Mouse (Mus musculus) heart, embryonic 12.5 days (tissue): ENCODE measurements around the gene Slc5a3. TPM values are rescaled to one million over a fixed set of nuclear protein-coding genes. Genes with fewer than 3 reads are reported as not detected.

Source experiments
- ATAC-seq: fragments of 200-750 bp; cut with Nextera tagmentation; 2 replicates; pipeline ENCODE4 v1.8.0; 2017; ENCODE audit warnings: moderate TSS enrichment, moderate library complexity; ENCODE audit not compliant: insufficient number of reproducible peaks, low FRiP score
- H3K27ac ChIP-seq: fragments of 300-500 bp; sonication (generic); 2 replicates; pipeline ENCODE4 v1.5.1; 2016; ENCODE audit warnings: mild to moderate bottlenecking, moderate library complexity; ENCODE audit not compliant: poor library complexity, severe bottlenecking
- H3K27me3 ChIP-seq: fragments of 300-500 bp; sonication (generic); replicated peaks from 2 replicates; pipeline ENCODE4 v1.6.1; 2016; ENCODE audit warnings: mild to moderate bottlenecking, moderate library complexity
- H3K36me3 ChIP-seq: fragments of 300-500 bp; sonication (generic); 2 replicates; pipeline ENCODE4 v1.6.1; 2016; ENCODE audit warnings: mild to moderate bottlenecking, moderate library complexity
- H3K4me1 ChIP-seq: fragments of 300-500 bp; sonication (generic); replicated peaks from 2 replicates; pipeline ENCODE4 v1.6.1; 2016; ENCODE audit warnings: mild to moderate bottlenecking
- H3K4me2 ChIP-seq: fragments of 300-500 bp; sonication (generic); 2 replicates; pipeline ENCODE4 v1.6.1; 2016; ENCODE audit warnings: mild to moderate bottlenecking, moderate library complexity
- H3K4me3 ChIP-seq: fragments of 300-500 bp; sonication (generic); 2 replicates; pipeline ENCODE4 v1.5.1; 2016; ENCODE audit warnings: mild to moderate bottlenecking
- H3K9ac ChIP-seq: fragments of 300-500 bp; sonication (generic); 2 replicates; pipeline ENCODE4 v1.6.1; 2016; ENCODE audit warnings: mild to moderate bottlenecking, moderate library complexity
- H3K9me3 ChIP-seq: fragments of 300-500 bp; sonication (generic); replicated peaks from 2 replicates; pipeline ENCODE4 v1.6.1; 2016; ENCODE audit warnings: mild to moderate bottlenecking, moderate library complexity
- WGBS: fragments of 180-500 bp; shearing (Covaris S2); methylation state at CpG from one replicate; pipeline ENCODE4 v1.1.7; 2016; 5-methylcytosine and 5-hydroxymethylcytosine counted together
- polyA plus RNA-seq: library from polyadenylated mRNA; unstranded; fragments of >200 nt; fragmentation: Nextera tagmentation; extraction: Ambion mirVana; gene quantifications from 2 replicates; pipeline ENCODE4 v1.2.1, GENCODE M21; 2016

Gene Slc5a3
- polyA plus RNA-seq, 1 experiment from 2014 or later, result 5.9 TPM

DNA sequence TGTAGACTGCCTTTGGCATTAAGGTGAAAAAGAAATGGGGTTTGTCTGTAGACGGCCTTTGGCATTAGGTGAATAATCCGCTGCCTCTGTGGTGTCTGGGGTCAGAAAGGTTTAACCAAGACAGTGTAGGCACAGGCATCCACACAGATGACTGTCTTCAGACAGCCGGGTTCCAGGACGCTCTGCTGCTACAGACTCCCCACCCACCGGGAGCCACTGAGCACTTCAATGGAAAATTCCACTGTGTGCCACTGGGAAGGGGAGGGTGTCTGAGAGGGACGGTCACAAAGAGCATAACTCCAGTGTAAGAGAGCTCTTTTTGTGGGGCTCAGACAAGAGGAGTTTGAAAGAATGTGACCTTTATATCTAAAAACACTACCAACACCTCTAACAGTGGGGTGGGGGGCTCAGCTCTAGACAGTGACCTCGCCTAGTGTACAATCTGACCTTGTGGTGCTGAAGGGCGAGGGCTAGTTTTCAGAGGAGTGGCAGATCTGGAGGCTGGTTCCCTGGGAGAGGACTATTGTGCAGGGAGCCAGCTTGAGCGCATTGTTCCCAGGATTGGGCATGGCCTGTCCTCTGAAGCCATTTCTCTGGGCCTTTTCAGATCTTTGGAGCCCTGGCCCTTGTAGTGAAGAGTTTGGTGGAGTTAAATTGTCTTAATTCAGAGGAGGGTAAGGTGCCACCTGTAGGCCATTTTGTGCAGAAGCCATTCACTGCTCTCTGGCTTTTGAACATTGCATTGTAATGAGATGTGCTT is 45.6 kb downstream of the Slc5a3 start:
- no peaks in the 10 kb centered on the region for H3K9me3 ChIP-seq
- no peak overlapping the region for H3K4me2 ChIP-seq
- H3K27me3 ChIP-seq, result no peaks in the 10 kb centered on the region
- H3K36me3 ChIP-seq, result peaks cover 18% of the 10 kb centered on the region
- H3K4me1 ChIP-seq, result peaks cover 23% of the 10 kb centered on the region
- ATAC-seq, result peak; percentile 83
- peak overlapping the region; percentile 94 for H3K27ac ChIP-seq
- WGBS, result 31% methylated on average over 9 of the region's 9 CpGs
- H3K4me3 ChIP-seq, result no peak overlapping the region
- H3K9ac ChIP-seq, result peak overlapping the region; percentile 22; the same call in 1 of the 2 replicates

DNA sequence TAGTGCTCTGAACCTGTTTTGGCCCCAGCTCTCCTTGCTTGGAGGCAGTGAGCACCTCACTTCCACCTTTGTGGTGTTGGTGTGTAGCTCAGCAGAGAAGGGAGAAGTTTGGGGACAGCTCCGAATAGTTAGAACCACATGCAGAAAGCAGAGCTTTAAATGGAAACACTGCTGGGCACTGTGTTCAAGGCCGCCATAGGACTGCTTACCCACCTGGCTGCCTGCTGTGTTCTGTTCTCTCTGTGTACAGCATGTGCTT is 46.1 kb downstream of the Slc5a3 start:
- no peaks in the 10 kb centered on the region for H3K27me3 ChIP-seq
- peaks cover 18% of the 10 kb centered on the region for H3K36me3 ChIP-seq
- peaks cover 23% of the 10 kb centered on the region for H3K4me1 ChIP-seq
- peak overlapping the region; percentile 94 for H3K27ac ChIP-seq
- WGBS, result 85% methylated on average over 2 of the region's 2 CpGs
- no peak overlapping the region for H3K4me2 ChIP-seq
- no peak for ATAC-seq
- no peaks in the 10 kb centered on the region for H3K9me3 ChIP-seq
- H3K9ac ChIP-seq, result peak overlapping the region; percentile 22; the same call in 1 of the 2 replicates
- no peak overlapping the region for H3K4me3 ChIP-seq

- Histone ChIP-seq H3K9ac (no peak overlapping the region), H3K27me3 (no peaks in the 10 kb centered on the region), H3K4me3 (no peak overlapping the region), H3K4me1 (peaks cover 23% of the 10 kb centered on the region), H3K36me3 (peaks cover 13% of the 10 kb centered on the region), H3K9me3 (no peaks in the 10 kb centered on the region), H3K4me2 (no peak overlapping the region), H3K27ac (no peak overlapping the region)
- 90% methylated on average over 2 of the region's 2 CpGs for WGBS
- ATAC-seq, result no peak
These were observed 46.8 kb downstream of the Slc5a3 start for GRCm38 (mm10) chr16:92104951-92105350.

- no peak overlapping the region for H3K9ac ChIP-seq
- no peaks in the 10 kb centered on the region for H3K27me3 ChIP-seq
- peaks cover 23% of the 10 kb centered on the region for H3K4me1 ChIP-seq
- 78% methylated on average over 3 of the region's 3 CpGs for WGBS
- no peak overlapping the region for H3K4me2 ChIP-seq
- H3K4me3 ChIP-seq, result no peak overlapping the region
- H3K27ac ChIP-seq, result no peak overlapping the region
- no peak for ATAC-seq
- H3K9me3 ChIP-seq, result no peaks in the 10 kb centered on the region
- peaks cover 6% of the 10 kb centered on the region for H3K36me3 ChIP-seq
These were observed 47.5 kb downstream of the Slc5a3 start for GRCm38 (mm10) chr16:92105631-92106030.

DNA sequence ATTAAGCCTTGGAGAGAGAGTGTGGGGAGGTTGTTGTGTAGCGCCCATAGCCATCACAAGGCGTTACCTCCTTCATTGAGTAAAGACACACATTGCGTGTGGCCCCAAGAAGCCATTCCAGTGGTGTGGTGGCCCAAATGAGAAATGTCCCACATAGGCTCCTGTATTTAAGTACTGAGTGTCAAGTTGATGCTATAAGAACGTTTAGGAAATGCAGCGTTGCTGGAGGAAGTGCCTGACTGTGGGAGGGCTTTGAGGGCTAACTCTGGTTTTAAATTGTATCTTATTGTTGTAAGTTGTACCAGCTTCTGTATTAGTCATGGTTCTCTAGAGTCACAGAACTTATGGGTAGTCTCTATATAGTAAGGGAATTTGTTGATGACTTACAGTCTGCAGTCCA is 49.2 kb downstream of the Slc5a3 start:
- no peak overlapping the region for H3K27ac ChIP-seq
- H3K4me3 ChIP-seq, result no peak overlapping the region
- 88% methylated on average over 5 of the region's 5 CpGs for WGBS
- no peak for ATAC-seq
- no peak overlapping the region for H3K9ac ChIP-seq
- H3K36me3 ChIP-seq, result peaks cover 11% of the 10 kb centered on the region
- H3K4me2 ChIP-seq, result no peak overlapping the region
- peaks cover 19% of the 10 kb centered on the region for H3K4me1 ChIP-seq
- no peaks in the 10 kb centered on the region for H3K27me3 ChIP-seq
- H3K9me3 ChIP-seq, result no peaks in the 10 kb centered on the region

GRCm38 (mm10) chr16:92114706-92115241 is 56.7 kb downstream of the Slc5a3 start:
- Histone ChIP-seq H3K4me3 (no peak overlapping the region), H3K9ac (no peak overlapping the region), H3K27ac (no peak overlapping the region), H3K4me1 (peaks cover 35% of the 10 kb centered on the region), H3K9me3 (no peaks in the 10 kb centered on the region), H3K4me2 (no peak overlapping the region), H3K36me3 (peaks cover 17% of the 10 kb centered on the region), H3K27me3 (no peaks in the 10 kb centered on the region)
- ATAC-seq, result no peak
- 77% methylated on average over 5 of the region's 5 CpGs for WGBS

GRCm38 (mm10) chr16:92115611-92116421 is 57.7 kb downstream of the Slc5a3 start:
- H3K9ac ChIP-seq, result no peak overlapping the region
- peaks cover 17% of the 10 kb centered on the region for H3K36me3 ChIP-seq
- H3K4me1 ChIP-seq, result peaks cover 35% of the 10 kb centered on the region
- H3K4me3 ChIP-seq, result 0 out of 2 replicates have a peak overlapping the region, but pooled peaks have one; percentile 5
- WGBS, result 39% methylated on average over 20 of the region's 20 CpGs
- ATAC-seq, result no peak
- H3K4me2 ChIP-seq, result peak overlapping the region; percentile 39
- no peak overlapping the region for H3K27ac ChIP-seq
- H3K9me3 ChIP-seq, result no peaks in the 10 kb centered on the region
- no peaks in the 10 kb centered on the region for H3K27me3 ChIP-seq

DNA sequence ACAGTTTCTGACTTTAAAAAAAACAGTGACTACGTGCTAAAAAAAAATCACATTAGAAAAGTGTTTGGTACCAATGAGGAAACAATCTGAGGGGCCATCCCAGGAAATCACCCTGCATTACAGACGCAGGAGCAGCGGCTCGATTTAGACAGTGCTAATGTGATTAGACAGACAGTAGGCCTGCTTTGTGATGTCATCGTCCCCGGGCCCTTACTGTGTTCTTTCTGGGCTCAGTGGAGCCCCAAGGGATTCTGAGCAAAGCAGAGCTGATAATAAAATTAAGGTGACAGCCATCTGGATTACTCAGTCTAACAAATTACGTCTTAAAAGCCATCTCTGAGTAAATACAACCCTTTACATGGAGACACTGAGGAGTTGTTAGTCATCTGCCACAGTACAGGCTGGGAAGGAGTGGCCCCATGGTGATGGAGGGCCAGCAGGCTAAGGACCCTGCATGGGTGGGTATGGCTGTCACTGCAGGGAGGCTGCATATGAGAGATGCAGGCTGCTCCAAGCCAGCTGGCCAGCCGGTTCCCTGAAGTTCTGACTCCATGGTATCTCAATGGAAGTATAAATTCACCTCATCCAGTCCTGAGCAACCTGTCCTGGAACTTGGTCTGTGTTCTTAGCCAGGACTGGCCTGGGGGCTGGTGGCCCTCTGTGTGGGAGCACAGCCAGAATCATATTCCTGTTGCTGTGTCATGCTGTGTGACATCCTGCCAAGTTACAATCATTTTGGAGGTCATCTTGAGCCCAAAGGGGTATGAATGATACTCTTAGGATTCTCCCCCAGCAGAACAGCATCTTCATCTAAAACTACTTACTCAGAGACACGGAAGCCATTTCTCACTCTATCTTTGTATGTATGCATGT is 59.5 kb downstream of the Slc5a3 start:
- Histone ChIP-seq H3K27ac (no peak overlapping the region), H3K9ac (no peak overlapping the region), H3K4me2 (no peak overlapping the region), H3K4me3 (no peak overlapping the region), H3K4me1 (peaks cover 35% of the 10 kb centered on the region), H3K9me3 (no peaks in the 10 kb centered on the region), H3K36me3 (peaks cover 6% of the 10 kb centered on the region), H3K27me3 (no peaks in the 10 kb centered on the region)
- 62% methylated on average over 9 of the region's 9 CpGs for WGBS
- ATAC-seq, result no peak

DNA sequence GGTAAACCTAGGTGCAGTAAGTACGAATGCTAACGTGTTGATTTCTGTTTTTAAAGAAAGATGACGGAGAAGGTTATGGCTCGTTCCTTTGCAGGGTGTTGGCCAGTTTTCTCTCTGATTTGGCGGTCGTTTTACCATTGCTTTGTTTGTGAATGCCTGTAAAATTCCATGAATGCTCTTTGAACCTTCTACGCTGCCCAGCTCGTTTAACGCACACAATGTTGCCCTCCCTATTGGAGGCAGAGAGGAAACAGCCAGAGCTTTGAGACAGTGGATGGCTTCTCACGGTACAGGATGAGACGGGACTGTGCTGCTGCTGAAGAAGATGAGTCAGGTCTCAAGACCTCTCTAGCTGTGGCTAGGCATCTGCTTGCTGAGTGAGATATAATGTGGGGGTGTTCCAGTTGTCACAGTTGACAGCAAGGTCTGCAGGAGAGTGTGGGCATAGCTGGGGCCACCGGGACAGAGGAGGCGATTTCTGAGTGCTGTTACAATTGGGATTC is 60.9 kb downstream of the Slc5a3 start:
- peaks cover under 1% of the 10 kb centered on the region; the same call in 1 of the 2 replicates for H3K9me3 ChIP-seq
- no peaks in the 10 kb centered on the region; the same call in 1 of the 2 replicates for H3K36me3 ChIP-seq
- H3K27ac ChIP-seq, result no peak overlapping the region
- 67% methylated on average over 13 of the region's 13 CpGs for WGBS
- H3K4me3 ChIP-seq, result no peak overlapping the region
- no peaks in the 10 kb centered on the region for H3K27me3 ChIP-seq
- ATAC-seq, result no peak
- H3K4me2 ChIP-seq, result no peak overlapping the region
- no peak overlapping the region for H3K9ac ChIP-seq
- H3K4me1 ChIP-seq, result peaks cover 35% of the 10 kb centered on the region

DNA sequence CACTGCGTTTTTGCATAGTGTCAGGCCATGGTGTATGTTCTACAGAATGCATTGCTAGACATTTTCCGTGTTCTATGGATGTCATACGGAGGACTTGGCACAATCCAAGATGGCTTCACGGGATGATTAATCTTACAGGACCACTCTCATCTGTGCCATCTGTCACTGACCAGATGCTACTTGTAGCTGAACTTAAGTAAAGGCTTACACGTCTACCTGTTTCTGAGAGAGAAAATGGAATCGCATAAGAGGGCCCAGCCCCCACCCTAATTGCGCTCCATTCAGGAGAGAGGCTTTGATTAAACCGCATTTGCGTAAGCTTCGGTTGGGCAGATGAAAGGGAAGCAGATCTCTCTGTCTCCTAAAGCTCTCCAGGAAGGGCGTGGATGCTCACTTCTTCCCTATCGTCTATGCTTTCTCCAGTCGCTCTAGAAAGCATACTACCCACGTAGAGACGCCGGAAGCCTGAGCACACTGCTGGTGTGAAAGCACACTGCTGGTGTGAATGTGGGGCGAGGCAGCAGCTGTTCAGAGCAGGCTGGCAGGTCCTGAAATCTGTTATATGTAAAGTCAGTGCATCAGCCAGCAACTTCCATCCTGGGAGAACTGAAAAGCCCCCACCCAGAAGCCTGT is 62.9 kb downstream of the Slc5a3 start:
- Histone ChIP-seq H3K27ac (no peak overlapping the region), H3K4me3 (no peak overlapping the region), H3K4me2 (no peak overlapping the region), H3K4me1 (peaks cover 19% of the 10 kb centered on the region), H3K9me3 (peaks cover 13% of the 10 kb centered on the region), H3K9ac (no peak overlapping the region), H3K27me3 (no peaks in the 10 kb centered on the region), H3K36me3 (no peaks in the 10 kb centered on the region)
- WGBS, result 80% methylated on average over 17 of the region's 17 CpGs
- ATAC-seq, result no peak
